Mouse (Mus musculus): ENCODE results near the gene Sorcs2. TPM values are rescaled to one million over a fixed set of nuclear protein-coding genes. Genes with fewer than 3 reads are reported as not detected.

The Sorcs2 gene
- polyA plus RNA-seq, 1 experiment from 2014 or later = 3.1 TPM

GRCm38 (mm10) chr5:36304299-36304980 lies 93.5 kb downstream of the Sorcs2 start:
- no peaks in the 10 kb centered on the region for H3K4me1 ChIP-seq (replicated peaks; ENCODE audit: control insufficient read depth, insufficient read depth)
- no peak overlapping the region for H3K4me3 ChIP-seq (ENCODE audit: low read depth, low read length)
- TF ChIP-seq EP300 (optimal IDR thresholded peaks at IDR 0.05) = no peak
- no peak for TF ChIP-seq CTCF (IDR thresholded peaks at IDR 0.05; ENCODE audit: low read depth)
- no peak overlapping the region for H3K27ac ChIP-seq (replicated peaks)
- no peak overlapping the region for H3K9ac ChIP-seq (ENCODE audit: low read length)
- H3K36me3 ChIP-seq (ENCODE audit: control insufficient read depth, insufficient read depth, low read length) = no peaks in the 10 kb centered on the region
- H3K4me2 ChIP-seq (replicated peaks; ENCODE audit: low read depth) = no peak overlapping the region
- no peak for ATAC-seq (ENCODE audit: low FRiP score, low TSS enrichment)
- DNase-seq (ENCODE audit: low spot score) = no peak
- H3K9me3 ChIP-seq (ENCODE audit: control insufficient read depth, low read length) = no peaks in the 10 kb centered on the region
- WGBS = 40% methylated on average over 7 of the region's 7 CpGs
- no peaks in the 10 kb centered on the region for H3K27me3 ChIP-seq (ENCODE audit: control insufficient read depth, insufficient read depth, low read length)

DNA sequence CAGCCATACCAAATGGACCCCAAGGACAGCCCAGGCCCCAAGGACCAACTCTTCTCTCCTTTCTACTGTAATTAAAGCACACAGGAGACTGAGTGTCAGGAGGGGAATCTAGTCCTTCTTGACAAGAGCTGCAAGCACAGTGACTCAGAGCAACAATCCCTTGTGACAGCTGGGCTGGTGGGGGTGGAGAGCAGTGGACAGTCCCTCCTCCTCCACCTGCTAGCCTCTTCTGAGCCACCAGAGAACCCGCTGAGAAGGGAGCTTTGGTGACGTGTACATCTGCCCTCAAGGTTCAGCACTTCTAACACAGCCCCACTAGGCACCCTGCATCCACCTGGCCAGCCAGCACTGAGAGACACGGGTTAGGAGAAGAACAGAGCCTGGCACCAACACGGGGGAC lies 96.8 kb downstream of the Sorcs2 start:
- TF ChIP-seq CTCF (IDR thresholded peaks at IDR 0.05; ENCODE audit: low read depth) (no peak), EP300 (optimal IDR thresholded peaks at IDR 0.05) (no peak)
- no peaks in the 10 kb centered on the region for H3K9me3 ChIP-seq (ENCODE audit: control insufficient read depth, low read length)
- no peaks in the 10 kb centered on the region for H3K36me3 ChIP-seq (ENCODE audit: control insufficient read depth, insufficient read depth, low read length)
- H3K4me3 ChIP-seq (ENCODE audit: low read depth, low read length) = no peak overlapping the region
- ATAC-seq (ENCODE audit: low FRiP score, low TSS enrichment) = no peak; the same call in 1 of the 2 replicates
- no peak overlapping the region for H3K9ac ChIP-seq (ENCODE audit: low read length)
- WGBS = 73% methylated on average over 4 of the region's 4 CpGs
- no peak for DNase-seq (ENCODE audit: low spot score)
- no peaks in the 10 kb centered on the region for H3K4me1 ChIP-seq (replicated peaks; ENCODE audit: control insufficient read depth, insufficient read depth)
- H3K4me2 ChIP-seq (replicated peaks; ENCODE audit: low read depth) = no peak overlapping the region
- no peaks in the 10 kb centered on the region for H3K27me3 ChIP-seq (ENCODE audit: control insufficient read depth, insufficient read depth, low read length)
- H3K27ac ChIP-seq (replicated peaks) = no peak overlapping the region

DNA sequence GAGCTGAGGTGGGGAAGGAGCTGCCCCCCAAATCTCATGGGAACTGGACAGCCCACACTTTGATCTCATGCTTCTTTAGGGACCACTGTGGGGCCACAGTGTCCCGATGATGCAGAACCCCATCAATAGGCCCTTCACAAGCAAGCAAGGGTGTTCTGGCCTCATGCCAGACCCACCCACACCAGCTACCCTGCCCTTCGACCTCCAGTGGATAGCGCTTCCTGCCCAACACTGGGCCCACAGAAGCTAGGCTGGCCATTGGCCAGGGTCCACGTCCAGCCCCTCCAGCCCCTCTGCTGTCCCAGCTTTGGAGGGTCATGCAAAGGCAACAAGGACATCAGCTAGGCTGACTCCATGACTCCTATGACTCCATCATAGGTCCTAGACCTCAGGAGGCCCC lies 99.9 kb downstream of the Sorcs2 start:
- H3K27ac ChIP-seq (replicated peaks) = no peak overlapping the region
- H3K4me1 ChIP-seq (replicated peaks; ENCODE audit: control insufficient read depth, insufficient read depth) = no peaks in the 10 kb centered on the region; the same call in 1 of the 2 replicates
- 78% methylated on average over 4 of the region's 4 CpGs for whole genome bisulfite sequencing
- no peak overlapping the region for H3K4me3 ChIP-seq (ENCODE audit: low read depth, low read length)
- no peak for TF ChIP-seq EP300 (optimal IDR thresholded peaks at IDR 0.05)
- TF ChIP-seq CTCF (IDR thresholded peaks at IDR 0.05; ENCODE audit: low read depth) = no peak
- no peak overlapping the region for H3K4me2 ChIP-seq (replicated peaks; ENCODE audit: low read depth)
- no peaks in the 10 kb centered on the region for H3K27me3 ChIP-seq (ENCODE audit: control insufficient read depth, insufficient read depth, low read length)
- H3K9me3 ChIP-seq (ENCODE audit: control insufficient read depth, low read length) = no peaks in the 10 kb centered on the region
- DNase-seq (ENCODE audit: low spot score) (no peak), ATAC-seq (ENCODE audit: low FRiP score, low TSS enrichment) (no peak)
- H3K9ac ChIP-seq (ENCODE audit: low read length) = no peak overlapping the region
- H3K36me3 ChIP-seq (ENCODE audit: control insufficient read depth, insufficient read depth, low read length) = no peaks in the 10 kb centered on the region

GRCm38 (mm10) chr5:36297246-36297645 lies 100.7 kb downstream of the Sorcs2 start:
- DNase-seq (ENCODE audit: low spot score) (no peak), ATAC-seq (ENCODE audit: low FRiP score, low TSS enrichment) (no peak)
- no peak for TF ChIP-seq CTCF (IDR thresholded peaks at IDR 0.05; ENCODE audit: low read depth)
- TF ChIP-seq EP300 (optimal IDR thresholded peaks at IDR 0.05) = no peak

DNA sequence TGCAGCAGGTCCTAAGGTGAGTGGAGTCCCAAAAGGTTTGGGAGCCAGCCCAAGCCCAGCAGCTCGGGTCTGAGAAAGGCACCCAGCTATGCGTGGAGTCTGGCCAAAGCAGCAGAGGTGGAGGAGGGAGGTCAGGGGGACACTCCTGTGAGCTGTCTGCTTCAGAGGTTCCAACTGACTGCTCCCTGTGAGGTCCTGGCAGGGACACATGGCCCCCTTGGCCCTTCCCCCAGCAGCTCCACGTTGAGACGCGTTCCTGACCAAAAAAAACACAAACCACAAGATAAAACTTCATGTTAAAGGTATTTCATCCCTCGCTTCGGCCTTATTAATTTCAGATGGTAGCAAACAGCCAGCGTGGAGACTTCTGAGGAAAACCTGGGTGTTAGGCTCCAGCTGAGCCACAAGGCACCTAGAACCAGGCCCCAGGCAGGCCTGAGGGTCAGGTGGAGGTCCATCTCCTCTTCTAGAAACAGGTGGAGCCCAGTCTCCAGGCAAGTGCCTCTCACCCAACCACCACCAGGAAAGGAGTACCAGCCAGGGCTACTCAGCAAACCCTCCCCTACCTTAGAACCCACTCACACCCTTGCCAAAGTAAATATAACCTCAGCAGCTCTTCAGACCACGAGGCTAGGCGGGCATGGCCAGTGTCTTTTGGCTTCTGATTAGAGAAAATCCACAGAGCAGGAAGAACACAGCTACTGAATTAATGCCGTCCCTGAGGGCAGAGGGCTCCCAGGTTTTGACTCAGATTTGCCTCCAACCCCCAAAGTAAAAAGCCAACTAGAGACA lies 104.6 kb downstream of the Sorcs2 start:
- ATAC-seq (ENCODE audit: low FRiP score, low TSS enrichment) = no peak
- 54% methylated on average over 11 of the region's 11 CpGs for WGBS
- H3K27ac ChIP-seq (replicated peaks) = no peak overlapping the region
- no peaks in the 10 kb centered on the region for H3K9me3 ChIP-seq (ENCODE audit: control insufficient read depth, low read length)
- H3K4me2 ChIP-seq (replicated peaks; ENCODE audit: low read depth) = no peak overlapping the region
- no peaks in the 10 kb centered on the region; the same call in 1 of the 2 replicates for H3K4me1 ChIP-seq (replicated peaks; ENCODE audit: control insufficient read depth, insufficient read depth)
- H3K4me3 ChIP-seq (ENCODE audit: low read depth, low read length) = no peak overlapping the region
- no peak for TF ChIP-seq CTCF (IDR thresholded peaks at IDR 0.05; ENCODE audit: low read depth)
- no peak for TF ChIP-seq EP300 (optimal IDR thresholded peaks at IDR 0.05)
- H3K27me3 ChIP-seq (ENCODE audit: control insufficient read depth, insufficient read depth, low read length) = no peaks in the 10 kb centered on the region
- DNase-seq (ENCODE audit: low spot score) = no peak
- H3K36me3 ChIP-seq (ENCODE audit: control insufficient read depth, insufficient read depth, low read length) = no peaks in the 10 kb centered on the region
- no peak overlapping the region for H3K9ac ChIP-seq (ENCODE audit: low read length)

More at GRCm38 (mm10) chr5:36297246-36297645, 100.7 kb downstream of the Sorcs2 start:
- Histone ChIP-seq H3K27me3 (ENCODE audit: control insufficient read depth, insufficient read depth, low read length) (no peaks in the 10 kb centered on the region), H3K4me3 (ENCODE audit: low read depth, low read length) (no peak overlapping the region), H3K4me1 (replicated peaks; ENCODE audit: control insufficient read depth, insufficient read depth) (no peaks in the 10 kb centered on the region; the same call in 1 of the 2 replicates), H3K4me2 (replicated peaks; ENCODE audit: low read depth) (no peak overlapping the region), H3K9ac (ENCODE audit: low read length) (no peak overlapping the region), H3K9me3 (ENCODE audit: control insufficient read depth, low read length) (no peaks in the 10 kb centered on the region), H3K36me3 (ENCODE audit: control insufficient read depth, insufficient read depth, low read length) (no peaks in the 10 kb centered on the region), H3K27ac (replicated peaks) (no peak overlapping the region)
- WGBS = 69% methylated on average over 4 of the region's 4 CpGs

- WGBS = 67% methylated on average over 9 of the region's 9 CpGs
- H3K9me3 ChIP-seq (ENCODE audit: control insufficient read depth, low read length) = no peaks in the 10 kb centered on the region
These were observed 105.6 kb downstream of the Sorcs2 start for GRCm38 (mm10) chr5:36292321-36292720.

More at GRCm38 (mm10) chr5:36292321-36292720, 105.6 kb downstream of the Sorcs2 start:
- Histone ChIP-seq H3K4me1 (replicated peaks; ENCODE audit: control insufficient read depth, insufficient read depth) (no peaks in the 10 kb centered on the region; the same call in 1 of the 2 replicates), H3K36me3 (ENCODE audit: control insufficient read depth, insufficient read depth, low read length) (no peaks in the 10 kb centered on the region), H3K4me3 (ENCODE audit: low read depth, low read length) (no peak overlapping the region), H3K27me3 (ENCODE audit: control insufficient read depth, insufficient read depth, low read length) (no peaks in the 10 kb centered on the region), H3K9ac (ENCODE audit: low read length) (no peak overlapping the region), H3K4me2 (replicated peaks; ENCODE audit: low read depth) (no peak overlapping the region), H3K27ac (replicated peaks) (no peak overlapping the region)
- TF ChIP-seq CTCF (IDR thresholded peaks at IDR 0.05; ENCODE audit: low read depth) (no peak), EP300 (optimal IDR thresholded peaks at IDR 0.05) (no peak)
- no peak for DNase-seq (ENCODE audit: low spot score)
- no peak for ATAC-seq (ENCODE audit: low FRiP score, low TSS enrichment)

Measured in stomach, postnatal 0 days (tissue).